Mouse (Mus musculus) bone marrow, adult 2 months (tissue): ENCODE data around the gene Syce3.

Source experiments
- CTCF ChIP-seq: fragments of 200-500 bp; IDR thresholded peaks from 2 replicates; pipeline ENCODE4 v1.5.1; 2011; ENCODE audit warnings: low read length, control low read depth; ENCODE audit not compliant: control insufficient read depth, insufficient read depth
- POLR2A ChIP-seq: fragments of 200-500 bp; IDR thresholded peaks from 2 replicates; pipeline ENCODE4 v1.6.1; 2011; ENCODE audit warnings: low read depth, mild to moderate bottlenecking, control low read depth, low read length, borderline replicate concordance; ENCODE audit not compliant: control insufficient read depth

DNA sequence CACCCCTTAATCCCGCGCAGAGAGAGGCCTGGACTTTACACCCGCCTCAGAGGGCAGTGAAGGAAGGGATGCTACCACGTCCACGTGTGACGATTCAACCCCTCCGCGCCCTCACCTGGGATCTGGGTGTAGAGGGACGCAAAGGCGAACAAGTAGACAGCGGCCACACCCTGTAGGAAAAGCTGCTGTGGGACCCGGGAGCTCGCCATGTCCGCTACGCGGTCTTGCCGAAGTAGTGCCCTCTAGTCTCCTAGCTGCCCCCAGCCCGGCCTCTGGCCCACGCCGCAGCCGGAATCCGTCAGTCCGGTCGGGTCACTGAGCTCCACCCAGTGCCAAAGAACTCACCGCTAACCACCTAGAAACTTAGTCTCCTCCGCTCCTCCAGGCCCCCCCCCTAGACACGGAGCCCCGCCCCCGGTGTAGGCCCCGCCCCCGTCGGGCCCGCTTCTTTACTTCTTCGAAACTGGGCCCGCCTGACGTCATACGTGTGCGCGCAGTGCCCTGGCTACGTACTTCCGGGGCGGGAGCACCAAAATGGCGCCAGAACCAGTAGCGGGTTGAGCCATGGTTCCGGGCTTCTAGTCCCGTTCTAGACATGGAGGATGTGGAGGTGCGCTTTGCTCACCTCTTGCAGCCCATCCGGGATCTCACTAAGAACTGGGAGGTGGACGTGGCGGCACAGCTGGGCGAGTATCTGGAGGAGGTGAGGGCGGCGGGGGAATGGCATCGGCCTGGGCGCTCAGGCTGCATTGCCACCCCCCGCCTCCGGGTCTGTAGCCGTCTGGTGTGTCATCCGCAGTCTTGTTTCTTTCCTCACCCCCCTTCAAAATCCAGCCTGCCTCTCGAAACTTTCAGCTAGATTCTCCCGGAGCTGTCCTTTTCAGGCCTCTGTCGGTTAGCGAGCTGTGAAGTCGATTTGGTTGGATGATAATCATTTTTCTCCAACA lies 54.8 kb downstream of the Syce3 start, which contains the start of the genes Lmf2 and Ncaph2:
- TF ChIP-seq CTCF (no peak), POLR2A (peak; percentile 82)
